Mouse (Mus musculus): ENCODE data around the gene Dock9. TPM values are rescaled to one million over a fixed set of nuclear protein-coding genes. Genes with fewer than 3 reads are reported as not detected.
"Not testable (repeated sequence)": the region's sequence is repeated elsewhere in the genome, so short reads cannot be mapped to it uniquely, and the experiment has no call there.

Gene Dock9
- polyA plus RNA-seq, 1 experiment from 2014 or later: 5.4 TPM

- Histone ChIP-seq H3K27ac (replicated peaks) (no peak overlapping the region), H3K4me2 (replicated peaks) (no peak overlapping the region), H3K9ac (replicated peaks) (no peak overlapping the region), H3K27me3 (no peaks in the 10 kb centered on the region), H3K4me1 (peaks cover 21% of the 10 kb centered on the region), H3K4me3 (no peak overlapping the region), H3K9me3 (no peaks in the 10 kb centered on the region), H3K36me3 (no peaks in the 10 kb centered on the region)
- 88% methylated on average over 3 of the region's 3 CpGs for WGBS
- no peak for ATAC-seq (ENCODE audit: low FRiP score, low read depth)
Observed at GRCm38 (mm10) chr14:121694706-121695105, 102.9 kb downstream of the Dock9 start.

GRCm38 (mm10) chr14:121693991-121694594, 103.5 kb downstream of the Dock9 start:
- Histone ChIP-seq H3K27ac (replicated peaks) (no peak overlapping the region), H3K4me3 (no peak overlapping the region), H3K9ac (replicated peaks) (no peak overlapping the region), H3K27me3 (no peaks in the 10 kb centered on the region), H3K4me1 (peaks cover 21% of the 10 kb centered on the region), H3K9me3 (no peaks in the 10 kb centered on the region), H3K4me2 (replicated peaks) (no peak overlapping the region), H3K36me3 (no peaks in the 10 kb centered on the region)
- WGBS: 92% methylated on average over 11 of the region's 11 CpGs
- ATAC-seq (ENCODE audit: low FRiP score, low read depth): no peak

- H3K27me3 ChIP-seq; H3K9me3 ChIP-seq; H3K4me3 ChIP-seq; H3K27ac ChIP-seq (replicated peaks); H3K9ac ChIP-seq (replicated peaks); H3K36me3 ChIP-seq; H3K4me2 ChIP-seq (replicated peaks); H3K4me1 ChIP-seq: not testable (repeated sequence)
- ATAC-seq (ENCODE audit: low FRiP score, low read depth): peak; percentile 35
- 60% methylated on average over 5 of the region's 5 CpGs for WGBS
Observed at GRCm38 (mm10) chr14:121689649-121690048, 108.0 kb downstream of the Dock9 start.

DNA sequence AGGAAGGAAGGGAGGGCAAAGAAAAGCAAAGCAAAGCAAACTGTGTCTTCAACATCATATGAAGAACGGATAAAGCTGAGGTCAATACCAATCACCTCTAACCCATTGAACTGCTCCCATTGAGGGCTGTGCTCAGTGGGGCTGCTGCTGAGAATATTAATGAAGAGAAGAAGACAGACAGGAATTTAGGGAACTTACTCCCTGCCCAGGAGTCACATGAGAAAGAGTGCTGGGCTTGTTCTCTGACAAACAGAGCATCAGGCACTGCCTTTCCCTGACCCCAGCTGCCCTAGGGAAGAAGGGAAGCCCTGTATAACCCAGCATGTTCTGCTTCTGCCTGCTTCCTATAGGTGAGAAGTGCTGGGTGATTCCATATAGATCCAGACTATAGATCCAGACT, 109.5 kb downstream of the Dock9 start:
- 18% methylated on average over 1 of the region's 1 CpGs for WGBS
- Histone ChIP-seq H3K27ac (replicated peaks) (no peak overlapping the region), H3K36me3 (no peaks in the 10 kb centered on the region), H3K27me3 (no peaks in the 10 kb centered on the region), H3K9me3 (no peaks in the 10 kb centered on the region), H3K4me3 (no peak overlapping the region), H3K4me2 (replicated peaks) (no peak overlapping the region), H3K9ac (replicated peaks) (no peak overlapping the region), H3K4me1 (peaks cover 10% of the 10 kb centered on the region; the same call in 1 of the 2 replicates)
- ATAC-seq (ENCODE audit: low FRiP score, low read depth): no peak

DNA sequence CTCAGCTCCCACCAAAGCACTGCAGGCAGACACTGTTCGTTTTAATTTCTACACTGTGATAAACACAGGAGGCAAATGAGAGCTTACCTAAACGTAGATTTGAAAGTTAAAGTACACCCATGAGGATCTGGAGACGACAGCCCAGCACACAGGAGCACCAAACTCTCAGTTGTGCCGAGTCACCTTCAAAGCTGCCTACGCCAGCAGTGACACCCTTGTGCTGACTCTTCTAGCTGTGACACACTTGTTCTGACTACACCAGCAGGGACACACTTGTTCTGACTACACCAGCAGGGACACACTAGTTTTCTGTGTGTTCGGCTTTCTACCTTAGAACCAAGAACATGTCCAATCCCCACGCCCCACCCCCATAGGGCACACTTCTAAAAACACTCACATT, 110.4 kb downstream of the Dock9 start:
- no peak for ATAC-seq (ENCODE audit: low FRiP score, low read depth)
- no peak overlapping the region for H3K4me2 ChIP-seq (replicated peaks)
- 89% methylated on average over 7 of the region's 7 CpGs for WGBS

GRCm38 (mm10) chr14:121678913-121679312, 118.7 kb downstream of the Dock9 start:
- H3K9ac ChIP-seq (replicated peaks): no peak overlapping the region
- WGBS: 93% methylated on average over 5 of the region's 5 CpGs
- no peaks in the 10 kb centered on the region for H3K36me3 ChIP-seq
- H3K4me3 ChIP-seq: no peak overlapping the region
- ATAC-seq (ENCODE audit: low FRiP score, low read depth): no peak
- no peak overlapping the region for H3K4me2 ChIP-seq (replicated peaks)
- H3K9me3 ChIP-seq: no peaks in the 10 kb centered on the region
- no peaks in the 10 kb centered on the region for H3K27me3 ChIP-seq
- H3K27ac ChIP-seq (replicated peaks): no peak overlapping the region
- H3K4me1 ChIP-seq: peaks cover 14% of the 10 kb centered on the region; the same call in 1 of the 2 replicates

More for the DNA sequence above, 110.4 kb downstream of the Dock9 start:
- Histone ChIP-seq H3K36me3 (no peaks in the 10 kb centered on the region), H3K9ac (replicated peaks) (no peak overlapping the region), H3K4me1 (peaks cover 10% of the 10 kb centered on the region; the same call in 1 of the 2 replicates), H3K27me3 (no peaks in the 10 kb centered on the region), H3K9me3 (no peaks in the 10 kb centered on the region), H3K4me3 (no peak overlapping the region), H3K27ac (replicated peaks) (no peak overlapping the region)

- WGBS: 78% methylated on average over 10 of the region's 10 CpGs
- Histone ChIP-seq H3K4me2 (replicated peaks) (no peak overlapping the region), H3K4me1 (peaks cover 14% of the 10 kb centered on the region; the same call in 1 of the 2 replicates), H3K9ac (replicated peaks) (no peak overlapping the region), H3K9me3 (no peaks in the 10 kb centered on the region), H3K27me3 (no peaks in the 10 kb centered on the region), H3K27ac (replicated peaks) (no peak overlapping the region), H3K4me3 (no peak overlapping the region), H3K36me3 (no peaks in the 10 kb centered on the region)
- ATAC-seq (ENCODE audit: low FRiP score, low read depth): no peak
Observed at GRCm38 (mm10) chr14:121678445-121678844, 119.2 kb downstream of the Dock9 start.

- H3K4me3 ChIP-seq: no peak overlapping the region
- H3K27me3 ChIP-seq: no peaks in the 10 kb centered on the region
- ATAC-seq (ENCODE audit: low FRiP score, low read depth): no peak
- no peak overlapping the region for H3K27ac ChIP-seq (replicated peaks)
- H3K4me2 ChIP-seq (replicated peaks): no peak overlapping the region
- 0 out of 2 replicates have a peak, but pooled peaks cover 3% of the 10 kb centered on the region for H3K36me3 ChIP-seq
- no peak overlapping the region for H3K9ac ChIP-seq (replicated peaks)
- H3K9me3 ChIP-seq: peaks cover 8% of the 10 kb centered on the region; the same call in 1 of the 2 replicates
- H3K4me1 ChIP-seq: peaks cover 14% of the 10 kb centered on the region; the same call in 1 of the 2 replicates
- 94% methylated on average over 11 of the region's 11 CpGs for WGBS
Observed at GRCm38 (mm10) chr14:121676596-121677330, 120.9 kb downstream of the Dock9 start.

DNA sequence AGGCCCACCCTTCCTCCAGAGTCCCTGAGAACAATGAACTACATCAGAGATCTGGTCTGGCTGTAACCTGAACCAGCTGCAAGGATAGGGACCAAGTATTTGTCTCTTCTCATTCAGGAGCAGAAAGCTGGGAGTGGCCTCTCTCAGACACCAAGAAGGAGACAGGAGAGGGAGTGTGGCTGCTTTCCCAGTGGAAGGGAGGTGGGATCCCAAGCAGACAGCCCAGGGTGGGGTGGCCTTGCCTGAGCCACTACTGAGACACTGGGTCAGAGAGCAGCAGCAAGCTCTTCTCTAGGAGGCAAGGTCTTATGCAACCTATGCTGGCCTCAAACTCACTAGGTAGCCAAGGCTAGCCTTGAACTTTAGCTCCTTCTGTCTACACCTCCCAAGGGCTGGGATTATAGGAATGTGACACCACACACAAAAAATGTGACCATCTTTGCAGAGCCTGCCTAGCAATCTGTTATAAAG, 121.5 kb downstream of the Dock9 start:
- ATAC-seq (ENCODE audit: low FRiP score, low read depth): no peak
- H3K27ac ChIP-seq (replicated peaks): 0 out of 2 replicates have a peak overlapping the region, but pooled peaks have one; percentile 3

DNA sequence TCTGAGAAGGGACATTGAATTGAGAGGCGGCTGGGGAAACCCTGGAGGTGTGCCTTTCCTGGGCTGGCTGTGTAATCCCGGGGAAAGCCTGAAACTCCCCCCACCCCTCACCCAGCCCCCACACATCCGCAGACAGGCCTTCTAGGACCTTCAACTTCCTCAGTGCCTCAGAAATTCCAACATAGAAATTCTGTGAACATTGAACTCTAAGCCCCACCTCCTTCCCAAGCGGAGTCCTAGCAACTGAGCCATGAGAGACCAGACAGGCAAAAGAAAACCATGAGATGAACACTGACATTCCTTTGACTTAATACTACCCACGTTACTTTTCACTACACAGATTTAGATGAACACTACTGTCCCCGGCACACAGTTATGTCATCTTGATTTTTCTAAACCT, 122.1 kb downstream of the Dock9 start:
- no peak for ATAC-seq (ENCODE audit: low FRiP score, low read depth)
- WGBS: 24% methylated on average over 6 of the region's 6 CpGs
- Histone ChIP-seq H3K27me3 (no peaks in the 10 kb centered on the region), H3K27ac (replicated peaks) (no peak overlapping the region), H3K9ac (replicated peaks) (no peak overlapping the region), H3K4me2 (replicated peaks) (no peak overlapping the region), H3K4me3 (no peak overlapping the region), H3K4me1 (peaks cover 14% of the 10 kb centered on the region; the same call in 1 of the 2 replicates), H3K9me3 (peaks cover 8% of the 10 kb centered on the region; the same call in 1 of the 2 replicates), H3K36me3 (0 out of 2 replicates have a peak, but pooled peaks cover 3% of the 10 kb centered on the region)

More for the DNA sequence above, 121.5 kb downstream of the Dock9 start:
- Histone ChIP-seq H3K4me3 (no peak overlapping the region), H3K9me3 (peaks cover 8% of the 10 kb centered on the region; the same call in 1 of the 2 replicates), H3K36me3 (0 out of 2 replicates have a peak, but pooled peaks cover 3% of the 10 kb centered on the region), H3K4me2 (replicated peaks) (no peak overlapping the region), H3K9ac (replicated peaks) (no peak overlapping the region), H3K27me3 (no peaks in the 10 kb centered on the region), H3K4me1 (peaks cover 14% of the 10 kb centered on the region; the same call in 1 of the 2 replicates)

DNA sequence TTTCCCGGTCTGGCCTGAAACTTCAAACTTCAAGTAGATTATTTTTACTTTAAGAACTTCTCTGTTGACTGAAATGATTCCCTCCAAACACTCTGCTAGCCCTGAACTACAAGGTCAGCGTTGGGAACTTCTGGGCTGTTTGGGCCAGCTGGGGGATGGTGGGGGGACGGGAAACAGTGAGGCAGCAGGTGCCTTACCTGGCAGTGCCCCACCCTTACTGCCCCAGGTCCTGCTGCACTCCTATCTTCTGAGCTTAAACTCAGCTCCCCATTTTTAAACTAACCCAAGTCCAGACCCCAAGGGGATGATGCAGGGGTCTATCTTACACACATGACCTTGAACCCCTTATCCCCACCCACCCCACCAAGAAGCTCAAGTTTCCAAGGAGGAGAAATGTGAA, 122.5 kb downstream of the Dock9 start:
- H3K36me3 ChIP-seq: 0 out of 2 replicates have a peak, but pooled peaks cover 3% of the 10 kb centered on the region
- H3K4me3 ChIP-seq: no peak overlapping the region
- ATAC-seq (ENCODE audit: low FRiP score, low read depth): no peak
- no peak overlapping the region for H3K4me2 ChIP-seq (replicated peaks)
- H3K4me1 ChIP-seq: peaks cover 14% of the 10 kb centered on the region; the same call in 1 of the 2 replicates
- no peak overlapping the region for H3K27ac ChIP-seq (replicated peaks)
- H3K9ac ChIP-seq (replicated peaks): no peak overlapping the region
- H3K9me3 ChIP-seq: peaks cover 8% of the 10 kb centered on the region; the same call in 1 of the 2 replicates
- H3K27me3 ChIP-seq: no peaks in the 10 kb centered on the region
- WGBS: 63% methylated on average over 3 of the region's 3 CpGs

DNA sequence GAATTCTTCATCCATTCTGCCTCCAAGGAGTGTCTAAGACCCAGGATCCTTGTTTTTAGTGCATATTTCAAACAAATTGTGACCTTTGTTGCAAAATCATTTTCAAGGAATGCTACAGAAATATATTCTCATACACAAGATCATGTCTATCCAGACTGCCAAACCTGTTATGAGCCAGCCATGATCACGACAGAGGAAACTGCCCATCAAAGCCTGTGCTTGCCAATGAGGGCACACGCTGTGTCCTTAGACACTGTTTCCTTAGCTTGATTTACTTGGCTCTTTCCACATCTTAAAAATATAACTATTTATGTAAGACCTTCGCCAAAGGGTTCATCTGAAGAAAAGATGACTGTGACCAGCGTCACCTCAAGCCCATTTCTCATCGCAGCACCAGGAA, 127.6 kb downstream of the Dock9 start:
- H3K27ac ChIP-seq (replicated peaks): no peak overlapping the region
- 92% methylated on average over 5 of the region's 5 CpGs for WGBS
- no peak for ATAC-seq (ENCODE audit: low FRiP score, low read depth)
- H3K4me2 ChIP-seq (replicated peaks): no peak overlapping the region
- no peaks in the 10 kb centered on the region for H3K27me3 ChIP-seq
- H3K4me1 ChIP-seq: no peaks in the 10 kb centered on the region
- 0 out of 2 replicates have a peak, but pooled peaks cover 3% of the 10 kb centered on the region for H3K36me3 ChIP-seq
- no peak overlapping the region for H3K9ac ChIP-seq (replicated peaks)
- H3K9me3 ChIP-seq: peaks cover 11% of the 10 kb centered on the region; the same call in 1 of the 2 replicates
- no peak overlapping the region for H3K4me3 ChIP-seq
